Mouse (Mus musculus): ENCODE measurements around the gene Bcl2l13. TPM values are rescaled to one million over a fixed set of nuclear protein-coding genes. Genes with fewer than 3 reads are reported as not detected.

Gene Bcl2l13
- polyA plus RNA-seq (2012; rRNA removed) = 13.5 and 18.0 TPM in 2 replicates

GRCm38 (mm10) chr6:120835474-120836374, at the start of gene Bcl2l13:
Bcl2l13 (plus strand) TSS chr6:120836212.
- Histone ChIP-seq H3K36me3 (ENCODE audit: control insufficient read depth, insufficient read depth, low read length) (no peaks in the 10 kb centered on the region), H3K27ac (ENCODE audit: insufficient read depth, low read length) (peak within 1 kb of the TSS; percentile 90), H3K27me3 (ENCODE audit: control insufficient read depth, insufficient read depth, low read length) (no peaks in the 10 kb centered on the region), H3K4me3 (ENCODE audit: extremely low read depth, insufficient read depth, insufficient read length) (peak within 1 kb of the TSS; percentile 68), H3K4me1 (ENCODE audit: control insufficient read depth, insufficient read depth, insufficient read length) (no peaks in the 10 kb centered on the region)
- DNase-seq (ENCODE audit: low read depth in 1 of 2, low spot score in 2 of 2) = peak; percentile 77 to 89
- TF ChIP-seq POLR2A (IDR thresholded peaks at IDR 0.05; ENCODE audit: low read depth, low read length) (peak; percentile 73; the same call in 1 of the 2 replicates), CTCF (IDR thresholded peaks at IDR 0.05; ENCODE audit: extremely low read depth, insufficient read depth, insufficient read length, insufficient replicate concordance) (peak; percentile 23; the same call in 1 of the 2 replicates)
- 3% methylated on average over 40 of the region's 40 CpGs for WGBS

DNA sequence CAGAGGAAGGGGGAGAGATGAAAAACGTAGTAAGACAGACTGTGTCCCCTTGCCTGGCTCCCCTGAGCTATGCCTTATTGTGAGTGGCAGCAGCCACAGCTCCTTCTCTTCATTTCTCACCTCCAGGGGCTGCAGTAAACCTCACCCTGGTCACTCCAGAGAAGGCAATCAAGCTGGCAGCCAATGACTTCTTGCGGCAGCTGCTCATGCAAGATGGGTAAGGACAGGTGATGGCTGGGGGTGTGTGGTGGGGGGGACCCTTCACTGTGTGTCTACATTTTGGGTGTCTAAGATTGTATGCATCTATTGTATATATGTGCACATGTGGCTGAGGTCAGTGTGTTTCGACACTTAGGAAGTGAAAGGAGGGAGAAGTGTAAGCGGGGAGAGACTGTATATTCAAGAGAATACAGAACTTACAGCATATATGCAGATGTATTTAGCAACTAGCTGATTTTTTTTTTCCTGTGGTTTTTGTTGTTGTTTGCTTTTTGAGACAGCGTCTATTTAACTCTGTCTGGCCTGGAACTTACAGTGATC, 47.9 kb upstream of the Bcl2l13 start:
- Histone ChIP-seq H3K4me1 (ENCODE audit: control insufficient read depth, insufficient read depth, insufficient read length) (no peaks in the 10 kb centered on the region), H3K27me3 (ENCODE audit: control insufficient read depth, insufficient read depth, low read length) (no peaks in the 10 kb centered on the region), H3K27ac (ENCODE audit: insufficient read depth, low read length) (no peak overlapping the region), H3K4me3 (ENCODE audit: extremely low read depth, insufficient read depth, insufficient read length) (no peak overlapping the region), H3K36me3 (ENCODE audit: control insufficient read depth, insufficient read depth, low read length) (peaks cover 8% of the 10 kb centered on the region)
- no peak for DNase-seq (ENCODE audit: low read depth in 1 of 2, low spot score in 2 of 2)
- TF ChIP-seq POLR2A (IDR thresholded peaks at IDR 0.05; ENCODE audit: low read depth, low read length) (no peak), CTCF (IDR thresholded peaks at IDR 0.05; ENCODE audit: extremely low read depth, insufficient read depth, insufficient read length, insufficient replicate concordance) (no peak)
- 83% methylated on average over 5 of the region's 5 CpGs for WGBS

DNA sequence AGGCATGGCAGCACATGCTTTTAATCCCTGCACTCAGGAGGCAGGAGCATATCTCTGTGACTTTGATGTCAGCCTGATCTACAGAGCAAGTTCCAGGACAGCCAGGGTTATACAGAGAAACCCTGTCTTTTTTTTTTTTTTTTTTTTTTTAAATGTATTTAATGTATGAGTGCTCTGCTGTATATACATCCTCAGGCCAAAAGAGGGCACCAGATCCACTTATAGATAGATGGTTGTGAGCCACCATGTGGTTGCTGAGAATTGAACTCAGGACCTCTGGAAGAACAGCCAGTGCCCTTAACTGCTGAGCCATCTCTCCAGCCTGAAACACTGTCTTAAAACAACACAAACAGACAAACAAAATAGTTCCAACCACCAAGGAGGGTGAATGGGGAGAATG, 47.1 kb upstream of the Bcl2l13 start:
- Histone ChIP-seq H3K4me1 (ENCODE audit: control insufficient read depth, insufficient read depth, insufficient read length) (no peaks in the 10 kb centered on the region), H3K27me3 (ENCODE audit: control insufficient read depth, insufficient read depth, low read length) (no peaks in the 10 kb centered on the region), H3K4me3 (ENCODE audit: extremely low read depth, insufficient read depth, insufficient read length) (no peak overlapping the region), H3K36me3 (ENCODE audit: control insufficient read depth, insufficient read depth, low read length) (peaks cover 12% of the 10 kb centered on the region), H3K27ac (ENCODE audit: insufficient read depth, low read length) (no peak overlapping the region)
- TF ChIP-seq CTCF (IDR thresholded peaks at IDR 0.05; ENCODE audit: extremely low read depth, insufficient read depth, insufficient read length, insufficient replicate concordance) (no peak), POLR2A (IDR thresholded peaks at IDR 0.05; ENCODE audit: low read depth, low read length) (no peak)
- DNase-seq (ENCODE audit: low read depth in 1 of 2, low spot score in 2 of 2) = peak in 1 of 2 experiments; percentile 22

- DNase-seq (ENCODE audit: low read depth in 1 of 2, low spot score in 2 of 2) = no peak
- Histone ChIP-seq H3K4me3 (ENCODE audit: extremely low read depth, insufficient read depth, insufficient read length) (no peak overlapping the region), H3K27me3 (ENCODE audit: control insufficient read depth, insufficient read depth, low read length) (no peaks in the 10 kb centered on the region), H3K4me1 (ENCODE audit: control insufficient read depth, insufficient read depth, insufficient read length) (no peaks in the 10 kb centered on the region), H3K27ac (ENCODE audit: insufficient read depth, low read length) (no peak overlapping the region), H3K36me3 (ENCODE audit: control insufficient read depth, insufficient read depth, low read length) (peaks cover 18% of the 10 kb centered on the region)
- no peak for TF ChIP-seq CTCF (IDR thresholded peaks at IDR 0.05; ENCODE audit: extremely low read depth, insufficient read depth, insufficient read length, insufficient replicate concordance)
- no peak for TF ChIP-seq POLR2A (IDR thresholded peaks at IDR 0.05; ENCODE audit: low read depth, low read length)
- WGBS = 78% methylated on average over 11 of the region's 11 CpGs
These were observed 45.9 kb upstream of the Bcl2l13 start for GRCm38 (mm10) chr6:120790153-120790552.

GRCm38 (mm10) chr6:120790717-120791116, 45.3 kb upstream of the Bcl2l13 start:
- no peak for TF ChIP-seq POLR2A (IDR thresholded peaks at IDR 0.05; ENCODE audit: low read depth, low read length)
- no peak for TF ChIP-seq CTCF (IDR thresholded peaks at IDR 0.05; ENCODE audit: extremely low read depth, insufficient read depth, insufficient read length, insufficient replicate concordance)
- Histone ChIP-seq H3K4me1 (ENCODE audit: control insufficient read depth, insufficient read depth, insufficient read length) (no peaks in the 10 kb centered on the region), H3K27ac (ENCODE audit: insufficient read depth, low read length) (no peak overlapping the region), H3K36me3 (ENCODE audit: control insufficient read depth, insufficient read depth, low read length) (peaks cover 23% of the 10 kb centered on the region), H3K27me3 (ENCODE audit: control insufficient read depth, insufficient read depth, low read length) (no peaks in the 10 kb centered on the region), H3K4me3 (ENCODE audit: extremely low read depth, insufficient read depth, insufficient read length) (no peak overlapping the region)
- WGBS = 81% methylated on average over 5 of the region's 5 CpGs
- DNase-seq (ENCODE audit: low read depth in 1 of 2, low spot score in 2 of 2) = no peak

- 91% methylated on average over 8 of the region's 8 CpGs for WGBS
- H3K4me3 ChIP-seq (ENCODE audit: extremely low read depth, insufficient read depth, insufficient read length) = no peak overlapping the region
- no peaks in the 10 kb centered on the region for H3K4me1 ChIP-seq (ENCODE audit: control insufficient read depth, insufficient read depth, insufficient read length)
- DNase-seq (ENCODE audit: low read depth in 1 of 2, low spot score in 2 of 2) = no peak
- TF ChIP-seq POLR2A (IDR thresholded peaks at IDR 0.05; ENCODE audit: low read depth, low read length) (no peak), CTCF (IDR thresholded peaks at IDR 0.05; ENCODE audit: extremely low read depth, insufficient read depth, insufficient read length, insufficient replicate concordance) (no peak)
- H3K36me3 ChIP-seq (ENCODE audit: control insufficient read depth, insufficient read depth, low read length) = peaks cover 38% of the 10 kb centered on the region
- no peaks in the 10 kb centered on the region for H3K27me3 ChIP-seq (ENCODE audit: control insufficient read depth, insufficient read depth, low read length)
- no peak overlapping the region for H3K27ac ChIP-seq (ENCODE audit: insufficient read depth, low read length)
These were observed 43.1 kb upstream of the Bcl2l13 start for GRCm38 (mm10) chr6:120792947-120793346.

Data from spleen, adult 2 months (tissue).